Comparison of ENCODE assay signal across 13 mouse cellular contexts in genomic region chr2:114156639-114157038, GRCm38 (mm10).
"Had no signal": no experiment of that assay in that cellular context is flagged by ENCODE, and none has a peak within 500 bp of the region (broad histone marks: within the 10 kb centered on the region; RNA-seq: fewer than 3 reads in every experiment).

No protein-coding gene starts in this region.

- H3K4me3 ChIP-seq: left cerebral cortex, adult 2 months; limb, embryonic 12.5 days; lung, embryonic 15.5 days; midbrain, embryonic 10.5 days; myocyte; neural tube, embryonic 12.5 days had no signal

- H3K27me3 ChIP-seq: limb, embryonic 12.5 days; lung, embryonic 15.5 days; neural tube, embryonic 12.5 days had no signal

- H3K9ac ChIP-seq: limb, embryonic 12.5 days; lung, embryonic 15.5 days; neural tube, embryonic 12.5 days had no signal

- H3K4me1 ChIP-seq: limb, embryonic 12.5 days; lung, embryonic 15.5 days; midbrain, embryonic 10.5 days; neural tube, embryonic 12.5 days had no signal

- H3K4me2 ChIP-seq: limb, embryonic 12.5 days; lung, embryonic 15.5 days; neural tube, embryonic 12.5 days had no signal

- DNase-seq: kidney, adult 18-20 months; kidney, postnatal 10 days; kidney, postnatal 4 days; lung, postnatal 14 days; midbrain, embryonic 14.5 days; thymus, adult 18-20 months; thymus, postnatal 14 days had no signal

- H3K27ac ChIP-seq: left cerebral cortex, adult 2 months; limb, embryonic 12.5 days; lung, embryonic 15.5 days; midbrain, embryonic 10.5 days; neural tube, embryonic 12.5 days had no signal

- H3K9me3 ChIP-seq: limb, embryonic 12.5 days; lung, embryonic 15.5 days; midbrain, embryonic 10.5 days; neural tube, embryonic 12.5 days had no signal
